Comparison of ENCODE assay signal across 14 mouse cellular contexts in the genomic region with DNA sequence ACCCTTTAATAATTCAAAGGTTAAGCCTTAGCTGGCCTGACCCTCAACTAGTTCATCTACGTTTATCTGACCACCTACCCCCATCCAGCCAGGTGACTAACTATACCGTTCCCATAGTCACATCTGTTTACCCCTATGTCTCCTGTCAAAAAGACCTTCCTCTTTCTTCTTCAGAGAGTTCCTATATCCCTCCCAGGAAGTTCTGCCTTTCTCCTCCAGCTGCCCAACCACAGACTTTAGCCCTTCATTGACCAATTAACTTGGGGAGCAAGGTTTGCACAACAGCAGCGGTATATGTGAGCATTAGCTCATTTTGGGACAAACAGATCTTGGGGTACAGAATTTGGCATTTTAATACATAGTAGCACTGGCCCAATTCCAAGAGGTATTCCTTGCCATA.
"Had no signal": no experiment of that assay in that cellular context is flagged by ENCODE, and none has a peak within 500 bp of the region (broad histone marks: within the 10 kb centered on the region; RNA-seq: fewer than 3 reads in every experiment).

No protein-coding gene starts in this region.

- ATAC-seq: hindbrain, postnatal 0 days had no signal

- DNase-seq: gastrocnemius, adult 2 months; gastrocnemius, postnatal 10 days; gastrocnemius, postnatal 25 days; heart, adult 11 months; heart, adult 2 months; heart, postnatal 4 days; kidney, adult 11 months; kidney, adult 2 months; kidney, adult 9 months; kidney, postnatal 14 days; kidney, postnatal 4 days; liver; liver, embryonic 13.5 days had no signal
